Mouse (Mus musculus): ENCODE results near the gene Klhl7.

Gene Klhl7

DNA sequence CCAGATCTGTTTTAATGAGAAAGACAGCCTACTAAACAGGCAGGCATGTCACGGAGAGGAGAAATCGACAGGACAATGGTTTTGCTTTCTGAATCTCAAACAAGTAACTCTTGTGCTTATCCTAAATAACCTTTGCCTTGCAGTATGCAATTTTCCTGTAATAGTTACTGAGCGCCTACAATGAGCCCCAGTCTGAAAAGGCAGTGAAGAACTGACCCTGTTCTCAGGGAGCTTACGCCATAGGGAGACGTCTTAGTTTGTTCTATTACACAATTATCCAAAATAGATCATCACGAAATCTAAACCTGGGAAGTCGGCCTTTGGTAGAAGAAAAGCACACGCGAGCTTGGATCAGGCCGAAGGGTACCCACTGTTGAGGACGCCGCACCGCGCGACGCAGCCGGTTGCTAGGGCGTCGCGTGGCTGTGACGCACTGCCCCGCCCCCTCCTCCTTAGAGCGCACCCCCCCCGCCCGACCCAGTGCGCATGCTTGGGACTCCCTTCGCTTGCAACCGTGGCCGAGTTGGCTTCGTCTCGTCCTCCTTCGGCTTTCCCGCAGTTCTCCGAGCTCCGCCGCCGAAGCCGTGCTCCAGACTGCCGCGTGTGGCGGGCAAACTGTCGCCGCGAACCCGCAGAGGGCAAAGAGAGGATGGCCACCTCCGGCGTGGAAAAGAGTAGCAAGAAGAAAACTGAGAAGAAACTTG, at the start of gene Klhl7:
TSS of gene Klhl7 (plus strand) at position 500 of the 704 bp plus-strand sequence.
- in situ Hi-C loops (cut with MboI; ENCODE audit: low sequenced_read_pairs) = no loop called here

DNA sequence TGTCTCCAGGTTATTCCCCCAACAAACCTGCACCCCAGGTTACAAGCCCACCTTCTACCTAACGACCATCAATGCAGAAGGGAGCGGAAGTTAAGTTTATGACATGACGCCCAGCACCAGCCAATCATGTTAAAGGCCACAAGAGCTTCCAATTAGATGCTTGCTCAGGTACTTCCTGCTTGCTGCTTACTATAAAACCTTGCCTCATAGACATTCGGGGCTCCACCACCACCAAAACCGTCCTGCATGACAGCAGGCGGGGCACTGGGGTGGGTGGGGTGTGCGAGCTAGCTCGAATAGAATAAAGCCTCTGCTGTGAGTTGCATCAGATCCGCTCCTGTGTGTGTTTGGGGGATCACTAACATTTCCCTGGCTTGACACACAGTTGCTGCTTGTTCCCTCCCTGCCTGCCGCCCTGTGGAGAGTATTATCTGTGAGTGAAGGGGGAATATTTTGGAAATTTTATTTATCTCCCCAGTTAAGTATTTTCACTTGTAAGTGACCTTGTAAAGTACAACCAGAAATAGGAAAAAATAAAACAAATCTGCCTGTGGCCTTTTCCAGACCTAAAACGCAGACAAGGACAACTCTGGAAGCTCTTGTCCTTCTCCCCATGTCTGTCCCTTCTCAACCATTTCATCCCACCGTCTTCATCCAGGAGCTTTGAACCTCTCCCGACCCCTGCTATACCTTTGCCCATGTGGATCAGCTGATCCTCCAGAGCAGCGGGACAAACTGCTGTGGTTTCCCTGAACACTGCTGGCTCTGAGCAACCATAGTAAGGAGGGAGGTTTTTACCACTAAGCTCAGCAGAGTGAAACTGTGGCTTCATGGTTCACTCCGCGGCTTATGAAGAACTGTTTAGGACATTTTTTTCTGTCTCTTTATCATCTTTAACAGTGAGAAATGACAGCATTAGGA, 48.4 kb upstream of the Klhl7 start:
- in situ Hi-C loops (cut with MboI; ENCODE audit: low sequenced_read_pairs) = loop anchor here (25.0 kb wide), 1 partner anchor 190 kb away; no protein-coding TSS in a partner anchor

DNA sequence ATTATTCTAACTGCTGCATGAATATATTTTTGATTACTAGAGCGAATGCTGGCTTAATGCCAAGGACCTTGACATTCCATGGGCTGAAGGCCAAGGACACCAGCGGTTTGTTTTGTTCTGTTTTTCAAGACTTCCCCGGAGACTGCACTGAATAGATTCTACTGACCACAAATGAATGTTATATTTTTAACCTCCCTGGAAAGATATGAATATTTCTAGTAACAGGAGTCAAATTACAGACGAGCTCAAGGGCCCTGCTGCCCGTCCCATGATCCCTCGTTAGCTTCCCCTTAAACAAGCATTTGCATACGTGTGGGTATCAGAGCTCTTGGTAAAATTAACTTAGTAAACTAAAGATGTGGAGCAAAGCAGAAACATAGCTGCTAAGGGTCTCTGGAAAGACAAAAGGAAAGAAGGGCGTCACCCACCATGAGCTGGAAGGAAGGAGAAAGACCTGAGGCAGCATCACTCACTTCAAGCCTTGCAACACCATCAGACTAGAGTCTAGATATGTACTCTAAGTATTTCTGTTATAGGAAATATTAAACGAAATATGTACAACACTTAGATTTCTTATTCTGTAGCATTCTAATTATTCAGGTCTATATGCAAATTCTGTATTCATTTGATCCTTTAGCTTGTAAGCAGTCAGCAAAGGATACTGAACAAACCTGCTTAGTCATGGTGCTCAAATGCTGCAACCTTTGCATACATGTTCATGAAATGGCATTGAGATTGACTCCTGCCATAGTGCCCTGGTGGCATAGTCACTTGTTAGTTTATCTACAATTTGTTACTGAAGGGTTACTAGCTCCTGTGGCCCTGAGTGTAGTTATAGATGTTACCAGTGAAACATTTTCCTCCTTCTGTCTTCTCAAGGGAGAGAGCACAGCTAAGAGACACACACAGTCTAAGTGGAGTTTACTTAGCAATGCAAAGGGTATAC, 46.9 kb upstream of the Klhl7 start:
- in situ Hi-C loops (cut with MboI; ENCODE audit: low sequenced_read_pairs) = loop anchor here (25.0 kb wide), 1 partner anchor 191 kb away; no protein-coding TSS in a partner anchor

DNA sequence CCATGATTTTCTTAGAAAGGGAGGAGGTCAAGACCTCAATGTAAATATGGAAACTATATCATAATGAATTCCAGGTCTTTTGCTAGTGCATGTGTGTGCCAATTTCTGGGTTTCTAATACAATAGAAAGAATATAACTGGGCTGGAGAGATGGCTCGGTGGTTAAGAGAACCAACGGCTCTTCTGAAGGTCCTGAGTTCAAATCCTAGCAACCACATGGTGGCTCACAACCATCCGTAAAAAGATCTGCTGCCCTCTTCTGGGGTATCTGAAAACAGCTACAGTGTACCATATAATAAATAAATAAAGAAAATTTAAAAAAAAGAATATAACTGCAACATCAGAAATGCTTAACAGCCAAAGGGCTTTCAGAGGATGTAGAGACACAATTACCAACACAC, 46.0 kb upstream of the Klhl7 start:
- in situ Hi-C loops (cut with MboI; ENCODE audit: low sequenced_read_pairs) = loop anchor here (25.0 kb wide), 1 partner anchor 192 kb away; no protein-coding TSS in a partner anchor

DNA sequence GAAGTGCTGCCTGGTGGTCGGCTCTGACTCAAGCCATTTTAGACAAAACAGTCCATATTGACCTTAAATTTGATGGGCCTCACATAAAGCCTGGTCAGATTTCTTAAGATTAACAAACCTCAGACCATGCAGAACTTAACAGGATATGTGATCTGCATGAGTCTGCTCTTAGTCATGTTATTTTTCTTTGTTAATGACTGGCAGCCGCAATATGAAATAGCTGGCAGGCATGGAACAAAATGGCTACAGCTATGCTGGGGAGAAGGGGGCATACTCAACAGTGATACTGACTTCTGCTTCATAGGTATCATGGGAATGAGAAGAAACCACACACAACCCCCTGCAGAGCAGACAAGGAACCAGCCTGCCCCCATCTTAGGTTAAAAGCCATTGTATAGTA, 43.5 kb upstream of the Klhl7 start:
- in situ Hi-C loops (cut with MboI; ENCODE audit: low sequenced_read_pairs) = loop anchor here (25.0 kb wide), 1 partner anchor 195 kb away; no protein-coding TSS in a partner anchor

DNA sequence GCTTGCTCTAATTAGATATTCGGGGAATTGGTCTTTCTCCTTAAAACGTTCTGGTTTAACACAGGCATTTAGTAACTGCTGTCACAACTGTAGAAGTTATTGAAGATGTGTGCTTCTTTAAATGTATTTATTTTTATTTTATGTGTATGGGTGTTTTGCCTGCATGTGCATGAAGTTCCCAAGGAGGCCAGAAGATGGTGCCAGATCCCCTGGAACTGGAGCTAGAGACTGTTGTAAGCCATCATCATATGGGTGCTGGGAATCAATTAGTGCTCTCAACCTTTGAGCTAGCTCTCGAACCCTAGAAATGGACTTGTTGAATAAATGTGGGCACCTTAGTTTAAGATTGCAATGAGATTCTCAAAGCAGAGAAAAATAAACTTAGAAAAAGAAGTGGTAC, 42.8 kb upstream of the Klhl7 start:
- in situ Hi-C loops (cut with MboI; ENCODE audit: low sequenced_read_pairs) = loop anchor here (25.0 kb wide), 1 partner anchor 195 kb away; no protein-coding TSS in a partner anchor

DNA sequence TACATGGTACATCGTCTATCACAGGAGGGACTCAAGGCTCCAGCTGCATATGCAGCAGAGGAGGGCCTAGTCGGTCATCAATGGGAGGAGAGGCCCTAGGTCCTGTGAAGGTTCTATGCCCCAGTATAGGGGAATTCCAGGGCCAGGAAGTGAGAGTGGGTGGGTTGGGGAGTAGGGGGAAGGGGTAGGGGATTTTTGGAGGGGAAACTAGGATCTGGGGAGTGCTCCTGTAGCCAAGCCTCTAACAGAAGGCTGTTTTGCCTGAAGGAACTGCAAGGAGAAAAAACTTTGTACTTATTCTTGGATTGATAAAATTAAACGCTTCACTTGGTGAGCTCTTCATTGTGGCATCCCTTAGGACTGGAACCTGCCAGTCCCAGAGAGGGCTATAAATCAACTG, 39.5 kb upstream of the Klhl7 start:
- in situ Hi-C loops (cut with MboI; ENCODE audit: low sequenced_read_pairs) = loop anchor here (25.0 kb wide), 1 partner anchor 199 kb away; no protein-coding TSS in a partner anchor

DNA sequence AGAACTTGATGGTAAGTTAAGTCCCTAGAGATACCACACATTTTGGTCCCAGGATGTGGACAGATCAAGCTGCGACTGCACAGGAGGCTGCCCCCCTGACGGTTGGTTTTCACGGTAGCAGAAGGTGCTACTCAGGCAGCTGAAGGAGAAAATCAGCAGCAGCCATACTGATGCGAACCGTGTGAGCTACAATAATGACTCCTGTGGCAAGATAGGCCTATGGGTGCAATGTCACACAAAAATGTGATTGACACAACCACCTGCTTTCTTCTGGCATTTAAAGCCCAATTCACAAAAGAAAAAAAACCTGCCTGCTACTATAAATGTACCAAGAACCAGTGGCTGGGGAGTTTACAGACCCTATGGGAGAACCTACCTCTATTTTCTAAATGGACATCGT, 37.4 kb upstream of the Klhl7 start:
- in situ Hi-C loops (cut with MboI; ENCODE audit: low sequenced_read_pairs) = loop anchor here (25.0 kb wide), 1 partner anchor 201 kb away; no protein-coding TSS in a partner anchor

DNA sequence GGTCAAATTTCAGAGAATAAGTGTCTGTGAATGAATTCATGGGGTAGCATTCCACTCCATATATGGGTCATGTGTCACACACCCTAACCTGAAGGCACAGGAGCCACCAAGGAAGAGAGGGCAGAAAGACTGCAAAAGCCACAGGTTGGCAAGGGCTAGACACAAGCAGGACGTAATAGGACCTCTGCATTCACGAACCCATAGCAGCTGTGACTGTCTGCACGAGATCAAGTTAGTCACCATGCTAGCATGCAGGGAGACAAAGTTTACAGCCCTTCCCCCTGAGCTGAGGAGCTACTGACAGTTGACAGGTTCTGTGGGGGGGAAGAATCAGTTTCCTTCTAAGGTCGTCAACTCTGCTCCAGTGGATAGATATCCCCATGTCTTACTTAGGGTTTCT, 36.9 kb upstream of the Klhl7 start:
- in situ Hi-C loops (cut with MboI; ENCODE audit: low sequenced_read_pairs) = loop anchor here (25.0 kb wide), 1 partner anchor 201 kb away; no protein-coding TSS in a partner anchor

DNA sequence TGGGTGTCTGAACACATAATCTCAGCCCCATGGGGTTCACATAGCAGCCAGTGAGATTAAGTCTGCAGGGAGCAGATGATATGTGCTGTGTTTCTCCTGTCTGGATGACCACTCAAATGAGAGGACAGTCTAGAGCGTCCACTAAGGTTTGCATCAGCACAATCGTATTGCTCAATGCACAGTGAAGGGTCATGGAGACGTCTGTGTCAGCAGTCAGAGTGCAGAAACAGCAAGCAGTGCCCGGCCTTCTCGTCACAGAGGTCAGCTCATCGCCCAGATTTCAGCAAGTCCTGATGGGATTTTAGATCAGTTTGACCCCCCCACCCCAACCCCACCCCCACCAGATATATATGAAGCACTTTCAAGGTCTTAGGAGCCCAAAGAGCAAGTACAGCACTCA, 31.4 kb upstream of the Klhl7 start:
- in situ Hi-C loops (cut with MboI; ENCODE audit: low sequenced_read_pairs) = loop anchor here (25.0 kb wide), 1 partner anchor 207 kb away; no protein-coding TSS in a partner anchor

DNA sequence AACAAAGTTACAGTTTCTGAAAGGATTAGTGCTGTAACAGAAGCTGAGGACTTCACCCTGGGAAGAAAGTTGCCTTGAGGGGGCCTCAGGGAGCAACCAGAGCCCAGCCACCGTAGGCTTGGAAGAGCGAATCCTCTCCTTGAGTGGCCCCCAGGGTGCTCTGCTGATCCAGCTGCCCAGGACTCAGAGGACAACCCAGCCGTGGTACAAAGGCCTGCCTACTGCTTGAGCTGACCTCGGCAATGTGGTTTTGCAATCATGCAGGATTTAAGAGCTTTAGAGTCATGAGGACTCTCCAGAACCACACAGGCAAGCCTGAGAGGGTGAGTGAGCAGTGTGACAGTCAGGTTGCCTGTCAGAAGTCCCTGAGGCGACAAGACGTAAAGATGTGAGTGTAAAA, 28.4 kb upstream of the Klhl7 start:
- in situ Hi-C loops (cut with MboI; ENCODE audit: low sequenced_read_pairs) = loop anchor here (25.0 kb wide), 1 partner anchor 210 kb away; no protein-coding TSS in a partner anchor

DNA sequence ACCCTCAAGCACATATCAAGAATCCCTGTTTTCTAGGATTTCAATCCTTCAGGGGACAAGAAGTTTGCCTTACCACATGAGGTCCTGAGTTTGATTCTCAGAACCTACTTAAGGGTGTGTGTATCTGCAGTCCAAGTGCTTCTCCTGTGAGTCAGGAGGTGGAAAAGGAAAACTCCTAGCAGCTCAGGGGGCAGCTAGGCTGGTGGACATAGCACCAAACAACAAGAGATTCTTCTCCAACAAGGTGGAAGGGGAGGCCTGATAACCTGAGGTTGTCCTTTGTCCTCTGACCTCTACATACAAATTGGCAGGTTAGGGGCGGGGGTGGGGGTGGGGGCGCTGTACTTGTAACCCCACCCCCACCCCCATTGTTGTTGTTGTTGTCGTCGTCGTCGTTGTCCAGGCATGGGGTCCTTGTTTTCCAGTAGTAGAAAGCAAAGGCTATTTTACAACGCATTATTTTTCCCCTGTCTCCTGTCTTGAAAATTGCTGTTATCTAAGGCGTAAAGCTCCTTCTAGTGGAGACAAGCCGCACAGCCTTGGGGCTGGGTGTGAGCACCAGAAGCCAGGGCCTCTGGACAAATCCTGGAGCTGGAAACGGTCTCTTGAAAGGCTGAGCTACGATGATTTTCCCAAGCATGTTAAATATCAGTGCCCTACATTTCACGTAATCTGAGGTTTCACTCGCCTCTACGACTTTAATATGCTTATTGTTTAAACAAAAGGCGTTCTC, 23.3 kb upstream of the Klhl7 start:
- in situ Hi-C loops (cut with MboI; ENCODE audit: low sequenced_read_pairs) = no loop called here

DNA sequence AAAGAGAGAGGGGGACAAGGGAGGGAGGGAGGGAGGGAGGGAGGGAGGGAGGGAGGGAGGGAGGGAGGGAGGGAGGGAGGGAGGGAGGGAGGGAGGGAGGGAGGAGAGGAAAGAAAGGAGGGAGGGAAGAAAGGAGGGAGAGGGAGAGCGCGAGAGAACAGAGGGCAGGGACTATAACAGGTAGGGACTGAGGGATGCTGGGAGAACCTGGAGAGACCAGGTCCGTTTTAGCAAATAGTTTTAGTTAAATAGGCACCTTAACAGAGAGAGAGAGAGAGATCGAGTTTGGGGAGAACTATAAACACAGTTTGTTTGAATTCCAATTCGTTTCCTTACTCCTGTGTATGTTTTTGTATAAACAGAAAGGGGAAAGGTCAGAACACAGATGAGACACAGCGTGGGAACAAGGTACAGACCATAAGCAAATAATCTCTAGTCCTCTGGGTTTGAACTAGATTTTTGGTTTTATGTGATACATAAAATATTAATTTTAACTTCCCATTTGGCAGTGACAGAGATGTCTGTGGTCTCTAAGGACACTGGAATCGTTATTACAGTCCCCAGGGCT, 22.6 kb upstream of the Klhl7 start:
- in situ Hi-C loops (cut with MboI; ENCODE audit: low sequenced_read_pairs) = no loop called here

DNA sequence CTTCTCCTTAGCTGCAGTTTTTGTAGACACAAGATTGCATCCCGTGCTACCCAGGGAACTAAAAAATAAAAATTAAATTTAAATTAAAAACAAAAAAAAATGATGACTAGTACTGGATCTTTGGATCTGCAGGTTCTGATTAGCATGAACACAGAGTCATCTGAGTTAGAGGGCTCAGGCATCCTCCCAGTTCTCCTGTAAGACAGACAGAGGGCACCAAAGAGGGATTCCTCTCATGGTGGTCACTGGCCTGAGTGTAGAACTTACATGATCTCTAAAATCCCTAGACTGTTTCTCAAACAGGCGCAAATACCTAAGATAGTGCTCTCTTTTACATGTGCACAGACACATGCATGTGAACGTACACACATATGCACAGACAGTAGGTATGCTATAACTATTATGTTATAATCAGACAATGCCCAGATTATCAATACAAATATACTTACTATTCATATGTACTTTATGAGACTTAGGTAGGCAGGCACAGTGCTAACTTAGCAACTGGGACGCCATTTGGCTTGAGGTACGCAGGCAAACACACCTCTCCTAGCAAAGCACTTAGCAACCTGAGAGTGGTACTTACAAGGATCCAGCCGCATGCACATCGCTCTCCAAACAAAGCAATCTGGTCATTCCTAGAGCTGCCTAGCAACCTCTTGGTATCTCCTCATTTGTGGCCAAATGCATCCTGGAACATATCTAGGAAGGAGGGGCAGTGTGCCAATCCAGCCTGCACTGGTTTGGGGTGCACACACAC, 21.8 kb upstream of the Klhl7 start:
- in situ Hi-C loops (cut with MboI; ENCODE audit: low sequenced_read_pairs) = no loop called here

DNA sequence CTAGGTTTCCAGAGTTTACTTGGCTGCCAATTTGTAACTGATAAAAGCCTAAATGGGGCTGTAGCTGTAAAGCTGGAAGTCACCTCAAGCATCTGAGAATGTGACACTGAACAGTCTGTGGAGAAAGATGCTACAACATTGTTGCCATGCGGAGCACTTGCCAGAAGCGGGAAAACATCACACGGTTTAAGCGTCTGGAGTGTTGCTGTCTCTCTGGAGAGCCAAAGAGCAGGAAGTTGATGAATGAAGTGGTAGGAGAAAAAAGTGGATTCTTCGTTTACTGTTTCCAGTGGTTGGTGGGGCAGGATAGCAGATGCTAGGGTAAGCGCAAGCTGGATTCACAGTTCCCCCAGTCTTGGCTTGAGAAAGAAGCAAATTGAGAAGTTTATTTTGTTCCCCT, 19.6 kb upstream of the Klhl7 start:
- in situ Hi-C loops (cut with MboI; ENCODE audit: low sequenced_read_pairs) = no loop called here

DNA sequence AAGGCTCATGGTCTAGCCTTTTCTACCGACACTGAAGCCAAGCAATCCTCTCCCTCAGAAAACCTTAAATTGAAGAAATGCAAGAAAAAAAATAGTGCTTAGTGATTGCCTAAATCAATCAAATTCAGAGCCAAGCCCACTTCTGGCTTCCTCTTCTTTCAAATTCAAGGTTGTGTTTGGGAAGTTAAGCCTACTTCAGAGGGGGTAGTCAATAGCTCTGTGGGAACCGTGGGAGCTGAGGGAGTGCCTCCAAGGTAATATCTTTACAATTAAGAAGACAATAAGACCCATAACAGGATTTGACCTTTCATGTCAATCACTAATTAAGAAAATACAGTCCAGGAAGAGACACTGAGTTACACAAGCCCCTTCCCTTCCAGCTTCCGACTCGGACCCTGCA, 15.6 kb upstream of the Klhl7 start:
- in situ Hi-C loops (cut with MboI; ENCODE audit: low sequenced_read_pairs) = no loop called here

DNA sequence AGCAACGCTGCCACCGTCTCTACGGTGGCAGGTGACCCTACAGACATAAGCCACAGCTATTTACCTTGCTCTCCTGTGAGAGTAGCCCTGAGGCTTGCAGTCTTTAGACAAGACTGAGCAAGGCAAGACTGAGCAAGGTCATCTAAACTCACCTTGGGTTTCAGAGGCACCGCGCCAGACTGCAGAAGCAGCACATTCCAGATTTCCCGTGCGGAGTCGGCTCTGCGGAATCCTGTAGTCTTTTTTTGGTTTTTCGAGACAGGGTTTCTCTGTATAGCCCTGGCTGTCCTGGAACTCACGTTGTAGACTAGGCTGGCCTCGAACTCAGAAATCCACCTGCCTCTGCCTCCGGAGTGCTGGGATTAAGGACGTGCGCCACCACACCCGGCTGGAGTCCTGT, 14.2 kb upstream of the Klhl7 start:
- in situ Hi-C loops (cut with MboI; ENCODE audit: low sequenced_read_pairs) = no loop called here

DNA sequence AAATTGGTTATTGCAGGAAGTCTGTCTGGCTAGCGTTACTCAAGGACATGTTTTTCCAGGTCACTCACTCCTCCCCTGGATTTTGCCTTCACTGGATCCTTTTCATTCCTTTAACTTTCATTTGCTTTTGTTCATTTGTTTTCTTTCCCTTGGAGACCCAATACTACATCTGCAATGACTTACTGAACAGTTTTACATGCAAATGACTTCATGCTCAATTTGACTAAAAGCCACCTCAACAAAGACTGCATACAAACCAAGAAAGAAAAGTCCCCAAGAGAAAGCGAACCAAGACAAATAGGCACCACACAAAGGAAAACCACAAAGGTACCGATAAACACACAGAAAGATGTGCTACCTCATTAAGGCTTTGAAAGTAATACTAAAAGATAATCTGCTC, 13.5 kb upstream of the Klhl7 start:
- in situ Hi-C loops (cut with MboI; ENCODE audit: low sequenced_read_pairs) = no loop called here

DNA sequence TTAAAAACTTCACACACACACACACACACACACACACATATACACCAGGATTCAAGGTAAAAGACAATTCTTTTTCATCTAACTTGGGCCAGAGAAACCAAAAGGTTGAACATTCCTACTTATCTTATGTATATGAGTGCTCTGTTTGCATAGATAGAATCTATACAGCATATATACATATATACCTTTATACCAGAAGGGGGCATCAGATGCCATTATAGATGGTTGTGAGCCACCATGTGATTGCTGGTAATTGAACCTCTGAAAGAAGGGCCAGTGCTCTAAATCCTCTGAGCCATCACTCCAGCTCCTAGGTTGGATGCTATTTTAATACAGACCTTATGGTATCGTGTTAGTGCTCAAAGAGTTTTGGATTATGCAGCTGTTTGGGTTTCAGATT, 12.0 kb upstream of the Klhl7 start:
- in situ Hi-C loops (cut with MboI; ENCODE audit: low sequenced_read_pairs) = no loop called here
